Comparison of ENCODE assay signal across 17 mouse cellular contexts in the genomic region with DNA sequence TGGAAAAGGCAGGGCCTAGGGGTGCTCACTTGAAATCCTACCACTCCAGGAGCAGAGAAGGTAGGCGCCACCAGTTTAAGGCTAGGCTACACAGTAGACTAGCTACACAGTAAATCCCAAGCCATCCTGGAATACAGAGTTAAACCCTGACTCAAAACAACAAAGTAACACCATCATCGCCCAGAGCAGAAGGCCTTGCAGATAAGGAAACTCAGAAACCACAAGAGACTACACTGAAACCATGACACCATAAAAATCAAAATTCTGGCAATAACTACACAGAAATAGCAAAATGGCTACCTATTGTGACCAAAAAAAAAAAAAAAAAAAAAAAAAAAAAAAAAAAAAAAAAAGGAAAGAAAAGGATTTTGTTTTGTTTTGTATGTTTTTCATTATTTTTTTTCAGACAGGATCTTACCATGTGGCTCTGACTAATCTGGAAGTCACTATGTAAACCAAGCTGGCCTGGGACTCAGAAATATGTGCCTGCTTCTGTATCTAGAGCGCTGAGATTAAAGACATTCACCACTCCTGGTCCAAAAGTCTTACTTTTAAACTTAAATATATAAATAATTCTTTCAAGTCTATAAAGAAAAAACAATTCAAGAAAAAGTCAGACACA. TPM values are rescaled to one million over a fixed set of nuclear protein-coding genes. Genes with fewer than 3 reads are reported as not detected.
DNase-seq lines count a peak whose midpoint lies in the region; ATAC-seq and TF ChIP-seq lines count a peak whose summit lies in the region.
"Had no signal": no experiment of that assay in that cellular context is flagged by ENCODE, and none has a peak within 500 bp of the region (broad histone marks: within the 10 kb centered on the region; RNA-seq: fewer than 3 reads in every experiment).

No protein-coding gene starts in this region.

- no peak for TF ChIP-seq CTCF in C2C12 (IDR thresholded peaks at IDR 0.05; ENCODE audit: control insufficient read depth, insufficient read depth, insufficient read length)

- peak; percentile 79 for ATAC-seq in common myeloid progenitor, adult 5-6 weeks (replicated peaks; ENCODE audit: low read depth, poor library complexity, severe bottlenecking)
- peak; percentile 77 for ATAC-seq in liver, embryonic 12.5 days
- ATAC-seq in forebrain, embryonic 15.5 days (replicated peaks): no peak
- ATAC-seq in intestine, embryonic 15.5 days: no peak
- ATAC-seq: midbrain, embryonic 13.5 days; Patski had no signal

- H3K4me3 ChIP-seq in C2C12 (ENCODE audit: insufficient read depth, poor library complexity, severe bottlenecking): no peak overlapping the region
- peak overlapping the region; percentile 0; the same call in 1 of the 2 replicates for H3K4me3 ChIP-seq in liver, embryonic 12.5 days
- no peak overlapping the region for H3K4me3 ChIP-seq in forebrain, embryonic 15.5 days
- H3K4me3 ChIP-seq in intestine, embryonic 15.5 days (replicated peaks): no peak overlapping the region
- H3K4me3 ChIP-seq: heart, embryonic 15.5 days; hindbrain, embryonic 15.5 days; lung, embryonic 15.5 days; midbrain, embryonic 13.5 days; neural tube, embryonic 12.5 days had no signal

- H3K9me3 ChIP-seq in liver, embryonic 12.5 days (replicated peaks): no peaks in the 10 kb centered on the region
- no peaks in the 10 kb centered on the region for H3K9me3 ChIP-seq in forebrain, embryonic 15.5 days
- H3K9me3 ChIP-seq in intestine, embryonic 15.5 days: no peaks in the 10 kb centered on the region
- H3K9me3 ChIP-seq: heart, embryonic 15.5 days; hindbrain, embryonic 15.5 days; lung, embryonic 15.5 days; midbrain, embryonic 13.5 days; neural tube, embryonic 12.5 days had no signal

- H3ac ChIP-seq in C2C12 (ENCODE audit: control insufficient read depth, insufficient read length, low read depth): no peak overlapping the region

- DNase-seq in 3T3-L1 (ENCODE audit: low read depth, low spot score): peak; percentile 55
- no peak for DNase-seq in thymus, postnatal 4 days
- DNase-seq: cerebellum, postnatal 14 days had no signal

- peaks cover 52% of the 10 kb centered on the region for H3K79me2 ChIP-seq in C2C12 (ENCODE audit: control insufficient read depth, insufficient read depth)

- peaks cover 16% of the 10 kb centered on the region for H3K36me3 ChIP-seq in C2C12 (ENCODE audit: control insufficient read depth, insufficient read depth)
- H3K36me3 ChIP-seq in liver, embryonic 12.5 days: peaks cover 35% of the 10 kb centered on the region
- no peaks in the 10 kb centered on the region for H3K36me3 ChIP-seq in forebrain, embryonic 15.5 days
- H3K36me3 ChIP-seq in intestine, embryonic 15.5 days: no peaks in the 10 kb centered on the region
- H3K36me3 ChIP-seq: heart, embryonic 15.5 days had no signal

- peak overlapping the region; percentile 75 for H3K9ac ChIP-seq in liver, embryonic 12.5 days
- H3K9ac ChIP-seq in forebrain, embryonic 15.5 days (replicated peaks): no peak overlapping the region
- no peak overlapping the region for H3K9ac ChIP-seq in intestine, embryonic 15.5 days
- H3K9ac ChIP-seq: heart, embryonic 15.5 days; hindbrain, embryonic 15.5 days; lung, embryonic 15.5 days; midbrain, embryonic 13.5 days; neural tube, embryonic 12.5 days had no signal

- peak overlapping the region; percentile 99 for H3K27ac ChIP-seq in liver, embryonic 12.5 days
- no peak overlapping the region for H3K27ac ChIP-seq in forebrain, embryonic 15.5 days (replicated peaks)
- H3K27ac ChIP-seq in intestine, embryonic 15.5 days: no peak overlapping the region
- H3K27ac ChIP-seq: heart, embryonic 15.5 days; hindbrain, embryonic 15.5 days; lung, embryonic 15.5 days; midbrain, embryonic 13.5 days; neural tube, embryonic 12.5 days had no signal

- peaks cover 85% of the 10 kb centered on the region for H3K4me1 ChIP-seq in liver, embryonic 12.5 days
- H3K4me1 ChIP-seq in forebrain, embryonic 15.5 days: peaks cover 16% of the 10 kb centered on the region
- H3K4me1 ChIP-seq in intestine, embryonic 15.5 days (replicated peaks): 0 out of 2 replicates have a peak, but pooled peaks cover 3% of the 10 kb centered on the region

- 38% methylated on average over 3 of the region's 3 CpGs for WGBS in liver, embryonic 12.5 days (ENCODE audit: insufficient replicate concordance)
- 95% methylated on average over 3 of the region's 3 CpGs for WGBS in forebrain, embryonic 15.5 days
- 92% methylated on average over 3 of the region's 3 CpGs for WGBS in intestine, embryonic 15.5 days

- H3K4me2 ChIP-seq in liver, embryonic 12.5 days: peak overlapping the region; percentile 81
- H3K4me2 ChIP-seq in forebrain, embryonic 15.5 days (replicated peaks): no peak overlapping the region
- no peak overlapping the region for H3K4me2 ChIP-seq in intestine, embryonic 15.5 days (replicated peaks)
- H3K4me2 ChIP-seq: heart, embryonic 15.5 days; hindbrain, embryonic 15.5 days; lung, embryonic 15.5 days; midbrain, embryonic 13.5 days had no signal

- no peaks in the 10 kb centered on the region for H3K27me3 ChIP-seq in C2C12 (ENCODE audit: control insufficient read depth, insufficient read depth, insufficient read length)
- H3K27me3 ChIP-seq in liver, embryonic 12.5 days (replicated peaks): no peaks in the 10 kb centered on the region
- no peaks in the 10 kb centered on the region for H3K27me3 ChIP-seq in forebrain, embryonic 15.5 days
- no peaks in the 10 kb centered on the region for H3K27me3 ChIP-seq in intestine, embryonic 15.5 days (replicated peaks)
- H3K27me3 ChIP-seq: heart, embryonic 15.5 days; hindbrain, embryonic 15.5 days; lung, embryonic 15.5 days; neural tube, embryonic 12.5 days had no signal

- peaks cover 19% of the 10 kb centered on the region for H3K79me3 ChIP-seq in C2C12 (ENCODE audit: low read depth)

TF ChIP-seq in C2C12, 6 proteins besides CTCF, POLR2A, EP300 and RAD21:
- TF ChIP-seq MYOD1 (IDR thresholded peaks at IDR 0.05; ENCODE audit: control insufficient read depth, insufficient read length, low read depth) (no peak), USF1 (IDR thresholded peaks at IDR 0.05; ENCODE audit: low read depth) (peak; percentile 14), FOSL1 (IDR thresholded peaks at IDR 0.05; ENCODE audit: insufficient read depth, low read length, poor library complexity, severe bottlenecking) (peak; percentile 38), MAX (IDR thresholded peaks at IDR 0.05) (no peak), MYOG (IDR thresholded peaks at IDR 0.05; ENCODE audit: control insufficient read depth, extremely low read depth, insufficient read length) (no peak), CEBPB (IDR thresholded peaks at IDR 0.05; ENCODE audit: low read depth) (no peak)

RNA-seq across cellular contexts. Expression of a gene that starts 2.3 kb away (rescaled TPM):
- 34.0 TPM for polyA plus RNA-seq in C2C12 (2012; fragmentation: generic; extraction: Trizol)
- total RNA-seq in common myeloid progenitor, adult 5-6 weeks (2017): 7.7 and 19.6 TPM in 2 replicates
- polyA plus RNA-seq in liver, embryonic 12.5 days (2016; fragmentation: Nextera tagmentation; extraction: Ambion mirVana): 34.6 and 39.1 TPM in 2 replicates
- polyA plus RNA-seq in forebrain, embryonic 15.5 days (2015; fragmentation: Nextera tagmentation; extraction: Ambion mirVana): 50.9 and 51.4 TPM in 2 replicates
- 29.4 and 33.6 TPM in 2 replicates for polyA plus RNA-seq in intestine, embryonic 15.5 days (2015; fragmentation: Nextera tagmentation; extraction: Ambion mirVana)

RNA-seq across cellular contexts. Expression of a gene that starts 11.0 kb away (rescaled TPM):
- not detected for polyA plus RNA-seq in C2C12 (2012; fragmentation: generic; extraction: Trizol)
- total RNA-seq in common myeloid progenitor, adult 5-6 weeks (2017): not detected in 2 replicates
- 1,859 and 1,982 TPM in 2 replicates for polyA plus RNA-seq in liver, embryonic 12.5 days (2016; fragmentation: Nextera tagmentation; extraction: Ambion mirVana)
- polyA plus RNA-seq in forebrain, embryonic 15.5 days (2015; fragmentation: Nextera tagmentation; extraction: Ambion mirVana): 24.0 and 37.2 TPM in 2 replicates
- polyA plus RNA-seq in intestine, embryonic 15.5 days (2015; fragmentation: Nextera tagmentation; extraction: Ambion mirVana): 36.3 and 48.2 TPM in 2 replicates
- total RNA-seq: layer of hippocampus, adult 2 months; left cerebral cortex, postnatal 14 days had no signal
- polyA plus RNA-seq: Patski; testis, adult 2 months had no signal

RNA-seq across cellular contexts. Expression of a gene that starts 18.1 kb away (rescaled TPM):
- polyA plus RNA-seq in C2C12 (2012; fragmentation: generic; extraction: Trizol): 12.1 TPM
- 18.1 and 30.7 TPM in 2 replicates for total RNA-seq in common myeloid progenitor, adult 5-6 weeks (2017)
- polyA plus RNA-seq in liver, embryonic 12.5 days (2016; fragmentation: Nextera tagmentation; extraction: Ambion mirVana): 52,845 and 54,272 TPM in 2 replicates
- 2,103 and 2,256 TPM in 2 replicates for polyA plus RNA-seq in forebrain, embryonic 15.5 days (2015; fragmentation: Nextera tagmentation; extraction: Ambion mirVana)
- 4,064 and 4,369 TPM in 2 replicates for polyA plus RNA-seq in intestine, embryonic 15.5 days (2015; fragmentation: Nextera tagmentation; extraction: Ambion mirVana)
- polyA plus RNA-seq: Patski had no signal

RNA-seq across cellular contexts. Expression of a gene that starts 21.5 kb away (rescaled TPM):
- not detected for polyA plus RNA-seq in C2C12 (2012; fragmentation: generic; extraction: Trizol)
- total RNA-seq in common myeloid progenitor, adult 5-6 weeks (2017): not detected in 2 replicates
- polyA plus RNA-seq in liver, embryonic 12.5 days (2016; fragmentation: Nextera tagmentation; extraction: Ambion mirVana): 116 and 122 TPM in 2 replicates
- 1.6 and 2.5 TPM in 2 replicates for polyA plus RNA-seq in forebrain, embryonic 15.5 days (2015; fragmentation: Nextera tagmentation; extraction: Ambion mirVana)
- 3.0 and 3.3 TPM in 2 replicates for polyA plus RNA-seq in intestine, embryonic 15.5 days (2015; fragmentation: Nextera tagmentation; extraction: Ambion mirVana)
- polyA plus RNA-seq: Patski; testis, adult 2 months had no signal

RNA-seq across cellular contexts. Expression of a gene that starts 31.1 kb away (rescaled TPM):
- not detected for polyA plus RNA-seq in C2C12 (2012; fragmentation: generic; extraction: Trizol)
- 89.2 and 92.8 TPM in 2 replicates for total RNA-seq in common myeloid progenitor, adult 5-6 weeks (2017)
- 121,851 and 123,321 TPM in 2 replicates for polyA plus RNA-seq in liver, embryonic 12.5 days (2016; fragmentation: Nextera tagmentation; extraction: Ambion mirVana)
- polyA plus RNA-seq in forebrain, embryonic 15.5 days (2015; fragmentation: Nextera tagmentation; extraction: Ambion mirVana): 5,603 and 5,963 TPM in 2 replicates
- polyA plus RNA-seq in intestine, embryonic 15.5 days (2015; fragmentation: Nextera tagmentation; extraction: Ambion mirVana): 10,966 and 11,197 TPM in 2 replicates
- polyA plus RNA-seq: Patski had no signal

Comparison
In these comparisons a context has a peak if more than half of its experiments do, and no peak if none do; other contexts are left out.
1. ATAC-seq: peak in common myeloid progenitor, adult 5-6 weeks (single experiment) and liver, embryonic 12.5 days (single experiment); none in forebrain, embryonic 15.5 days (single experiment) and intestine, embryonic 15.5 days (single experiment).
2. RNA of a gene that starts 11.0 kb away (polyA plus RNA-seq): 1,859 to 1,982 TPM in liver, embryonic 12.5 days; 36.3 to 48.2 TPM in intestine, embryonic 15.5 days, 24.0 to 37.2 TPM in forebrain, embryonic 15.5 days and not detected in C2C12 (single experiment); every median in the first group is over 10 times any median in the second.
3. RNA of a gene that starts 18.1 kb away (polyA plus RNA-seq): 52,845 to 54,272 TPM in liver, embryonic 12.5 days, 4,064 to 4,369 TPM in intestine, embryonic 15.5 days and 2,103 to 2,256 TPM in forebrain, embryonic 15.5 days; 12.1 TPM in C2C12 (single experiment); every median in the first group is over 100 times any median in the second.